Mouse (Mus musculus) NIH3T3 (cell line): ENCODE measurements around the gene Lmod2.

Source experiments
- DNase-seq: peaks from one replicate; pipeline ENCODE4 v3.0.0-alpha.2; 2012; ENCODE audit warnings: low read depth

The Lmod2 gene

DNA sequence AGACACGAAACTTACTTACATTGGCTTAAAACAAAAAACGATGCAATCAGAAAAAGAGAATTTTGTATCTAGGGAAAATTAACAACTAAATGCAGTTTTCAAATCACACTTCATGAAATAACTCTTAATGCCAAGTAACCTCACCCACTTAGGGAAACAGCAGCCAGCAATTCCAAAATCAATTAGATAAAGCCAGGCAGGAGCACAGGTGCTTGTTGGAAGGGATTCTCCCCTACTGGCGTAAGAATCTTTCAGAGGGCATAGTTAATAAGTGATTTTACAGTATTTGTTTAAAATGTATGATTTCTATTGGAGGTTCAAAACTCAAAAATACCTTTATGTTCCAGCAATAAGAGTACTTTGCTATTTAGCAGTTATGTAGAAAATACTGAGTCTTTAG is 45.4 kb downstream of the Lmod2 start:
- no peak for DNase-seq

DNA sequence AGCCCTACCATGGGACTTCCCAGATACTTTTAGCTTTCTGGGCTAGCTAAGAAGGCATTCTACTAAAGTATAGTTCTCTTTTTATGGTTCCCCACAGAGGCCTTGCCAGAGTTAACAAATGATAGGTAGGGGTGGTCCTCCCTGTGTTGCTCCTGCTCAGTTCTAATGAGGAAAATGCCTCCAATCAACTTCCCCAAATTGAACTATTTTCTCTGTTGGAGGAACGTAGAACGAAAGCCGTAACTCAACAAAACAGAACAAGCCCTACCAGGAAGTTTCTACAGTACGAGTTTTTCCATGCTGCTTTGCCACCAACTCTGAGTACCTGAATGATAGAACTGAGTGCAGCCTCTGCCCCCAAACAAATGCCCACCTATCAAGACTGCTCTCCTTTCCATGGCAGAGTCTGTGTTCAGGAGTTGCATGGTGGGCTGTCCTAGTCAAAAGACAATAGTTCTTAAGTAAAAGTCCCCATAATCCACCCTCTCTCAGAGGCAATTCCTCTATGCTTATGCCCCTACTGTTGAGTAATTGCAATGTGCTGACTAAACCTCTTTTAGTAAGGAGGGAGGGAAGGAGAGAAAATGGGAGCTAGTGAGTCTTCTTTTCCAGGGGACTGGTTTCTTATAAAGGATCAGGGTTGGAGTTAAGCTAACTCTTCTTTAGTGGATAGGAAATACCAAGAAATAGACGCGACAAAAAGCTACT is 47.9 kb downstream of the Lmod2 start:
- no peak for DNase-seq

DNA sequence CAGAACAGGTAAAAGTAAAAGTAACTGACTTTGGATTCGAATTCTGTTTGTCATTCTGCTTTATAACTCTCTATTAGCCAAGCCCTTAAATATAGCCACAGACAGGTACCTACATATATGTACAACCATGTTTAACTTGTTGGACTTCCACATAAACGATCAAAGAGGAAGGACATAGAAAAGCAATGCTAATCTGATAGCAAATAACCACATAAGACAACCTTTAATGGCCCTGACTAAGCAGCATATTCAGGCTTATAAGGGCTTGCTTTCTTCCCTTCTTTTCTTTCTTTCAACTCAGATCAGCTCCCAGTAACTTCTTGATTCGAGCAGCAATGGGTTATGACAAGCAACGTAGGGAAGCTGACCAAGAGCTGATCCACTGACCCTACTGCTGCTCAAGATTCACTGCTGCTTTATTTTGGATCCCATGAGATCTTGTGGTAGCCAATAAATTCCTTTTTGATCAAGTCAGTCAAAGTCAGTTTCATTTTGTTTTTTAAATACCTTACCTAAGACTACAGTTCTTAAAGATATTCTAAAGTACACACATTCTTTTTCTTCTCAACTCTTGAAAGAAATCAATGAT is 49.6 kb downstream of the Lmod2 start:
- peak; percentile 56 for DNase-seq

DNA sequence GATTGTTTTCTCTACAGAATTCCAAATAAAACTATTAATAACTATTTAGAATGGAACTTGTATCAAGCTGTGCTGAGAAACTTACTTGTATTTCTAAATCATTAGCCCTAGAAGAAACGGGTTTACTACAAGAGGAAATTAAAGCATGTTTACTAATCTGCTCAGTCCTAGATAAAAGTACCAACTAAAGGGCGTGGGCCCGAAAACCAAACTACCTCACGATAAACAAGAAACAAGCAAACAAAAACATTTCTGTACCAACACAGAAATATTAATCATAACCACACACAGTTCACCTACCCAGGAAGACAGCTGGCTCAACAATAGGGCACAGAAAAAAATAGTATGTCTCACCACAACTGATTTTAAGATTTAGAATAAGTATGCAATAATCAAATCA is 50.8 kb downstream of the Lmod2 start:
- DNase-seq: no peak

DNA sequence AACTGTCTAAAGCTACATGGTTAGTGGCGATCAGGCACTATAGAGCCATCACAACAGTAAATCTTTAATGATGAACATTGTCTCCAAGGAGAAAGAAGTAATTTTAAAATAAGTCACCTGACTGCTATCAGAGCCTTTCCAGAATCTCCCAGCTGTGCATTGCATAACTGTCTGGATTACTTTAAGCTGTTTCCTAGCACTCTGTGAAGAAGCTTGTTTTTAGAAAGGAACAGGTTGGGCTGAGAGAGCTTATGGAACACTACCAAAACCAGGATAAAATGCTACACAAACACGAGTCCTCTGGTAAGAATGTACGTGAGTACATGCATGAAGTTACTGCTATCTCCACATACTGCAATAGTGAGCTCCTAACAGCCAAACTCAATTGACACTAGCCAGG is 53.2 kb downstream of the Lmod2 start:
- DNase-seq: peak; percentile 55

DNA sequence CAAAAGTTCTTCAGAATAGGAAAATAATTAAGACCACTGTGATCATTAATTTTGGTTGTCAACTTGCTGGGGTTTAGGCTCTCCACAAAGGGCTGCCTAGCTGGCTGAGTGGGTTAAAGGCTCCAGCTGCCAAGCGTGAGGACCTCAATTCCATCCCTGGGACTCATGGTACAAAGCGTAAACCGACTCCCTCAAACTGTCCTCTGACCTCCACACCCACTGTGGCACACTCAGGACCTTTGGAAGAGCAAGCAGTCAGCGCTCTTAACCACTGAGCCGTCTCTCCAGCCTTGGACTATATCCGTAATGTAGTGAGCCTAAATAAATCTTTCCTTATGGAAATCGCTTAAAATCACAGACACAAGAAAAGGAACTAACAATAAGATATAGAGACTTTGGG is 54.0 kb downstream of the Lmod2 start:
- DNase-seq: no peak
